Mouse (Mus musculus) 3134 (cell line): Measurements from ENCODE around the gene Mylk3.

Experiments
- DNase-seq: peaks from one replicate; pipeline ENCODE4 v3.0.0-alpha.2; 2011; ENCODE audit warnings: low spot score; ENCODE audit not compliant: insufficient read length; ENCODE audit errors: extremely low read depth

The Mylk3 gene

DNA sequence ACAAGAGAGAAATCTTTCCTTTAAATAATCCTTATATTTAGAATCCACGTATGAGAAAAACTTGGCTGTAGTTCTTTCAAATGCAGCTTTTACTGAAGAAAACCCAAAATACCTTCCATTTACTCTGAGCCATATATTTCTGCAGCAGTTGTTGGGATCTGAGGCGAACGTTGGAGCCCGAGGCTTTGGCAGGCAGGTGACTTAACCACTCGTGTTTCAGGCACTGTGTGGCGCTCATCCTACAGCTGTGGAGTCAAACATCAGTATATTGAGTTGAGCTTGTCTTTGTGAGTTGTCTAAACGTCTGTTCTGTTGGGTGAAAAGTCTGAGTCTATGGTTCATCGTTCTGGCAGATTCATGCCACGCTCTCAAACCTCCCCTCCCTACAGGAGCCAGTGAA, 59.1 kb downstream of the Mylk3 start:
- DNase-seq, result no peak

DNA sequence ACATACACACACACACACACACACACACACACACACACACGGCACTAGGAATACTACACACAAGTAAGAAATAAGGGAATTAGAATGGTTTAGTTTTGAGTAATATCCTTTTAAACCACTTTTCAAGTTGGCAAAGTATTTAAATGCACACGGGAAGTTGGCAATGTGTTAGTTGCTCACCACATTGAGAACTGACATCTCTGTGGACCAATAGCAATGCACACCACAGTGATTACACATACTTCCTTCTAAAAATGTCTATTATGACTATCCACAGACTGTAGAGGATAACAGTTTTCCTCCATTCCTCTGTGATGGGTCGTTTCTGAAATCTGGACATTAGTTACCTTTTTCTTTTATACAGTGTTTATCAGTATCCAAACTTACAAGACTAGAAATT, 63.1 kb downstream of the Mylk3 start:
- no peak for DNase-seq

DNA sequence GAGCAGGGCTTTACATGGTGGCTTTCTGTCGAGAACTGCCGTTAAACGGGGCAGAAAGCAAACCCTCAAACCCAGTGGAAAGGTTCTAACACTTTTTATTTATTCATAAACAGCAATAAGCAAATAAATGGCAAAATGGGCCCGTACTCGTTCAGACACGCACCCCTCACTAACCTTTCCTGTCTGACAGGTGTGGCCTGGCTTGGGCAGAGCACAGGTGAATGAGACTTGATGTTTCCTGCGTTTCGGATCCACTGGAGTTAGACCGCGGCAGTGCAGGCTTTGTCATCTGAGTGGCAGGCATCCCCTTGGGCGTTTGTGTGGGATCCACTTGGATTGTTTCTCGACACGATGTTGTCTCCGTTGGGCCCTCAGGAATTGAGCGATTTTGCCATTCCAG, 64.2 kb downstream of the Mylk3 start:
- DNase-seq, result no peak

DNA sequence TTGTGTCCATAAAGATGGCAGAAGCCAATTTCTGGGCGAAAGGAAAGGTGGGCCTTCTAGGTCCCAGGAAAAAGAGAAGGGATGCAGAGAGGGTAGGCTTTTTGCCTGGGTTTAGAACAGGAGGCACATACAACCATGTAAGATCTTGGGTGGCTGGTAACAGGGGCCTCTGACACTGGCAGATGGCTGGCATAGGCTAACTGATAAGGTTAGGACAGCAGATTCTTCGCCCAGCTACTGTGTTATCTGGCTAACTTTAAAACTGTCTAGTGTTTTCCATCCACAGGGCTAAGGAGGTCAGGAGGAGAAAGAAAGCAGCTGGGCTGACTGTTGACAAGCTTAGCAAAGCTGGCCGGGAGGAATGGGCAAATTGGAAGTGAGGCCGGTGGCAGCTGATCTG, 67.6 kb downstream of the Mylk3 start:
- DNase-seq, result no peak

DNA sequence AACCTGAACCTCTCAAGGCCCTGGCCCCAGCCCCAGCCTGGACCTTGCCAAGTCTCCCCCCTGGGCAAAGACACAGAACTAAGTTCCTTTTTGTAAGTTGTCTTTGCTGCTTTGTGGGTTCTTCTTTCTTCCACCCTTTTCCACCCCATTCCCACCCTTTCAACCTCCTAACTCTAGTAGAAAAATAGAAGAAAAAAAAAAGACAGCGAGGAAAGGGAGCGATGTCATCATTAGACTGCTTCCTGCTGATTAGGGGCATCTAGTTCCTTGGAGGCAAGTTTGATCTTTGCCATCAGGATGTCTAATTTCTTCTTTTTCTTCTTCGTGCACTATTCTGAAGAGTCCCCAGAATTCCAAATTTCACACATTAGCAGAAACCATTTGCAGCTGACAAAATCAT, 73.1 kb downstream of the Mylk3 start:
- DNase-seq, result no peak

DNA sequence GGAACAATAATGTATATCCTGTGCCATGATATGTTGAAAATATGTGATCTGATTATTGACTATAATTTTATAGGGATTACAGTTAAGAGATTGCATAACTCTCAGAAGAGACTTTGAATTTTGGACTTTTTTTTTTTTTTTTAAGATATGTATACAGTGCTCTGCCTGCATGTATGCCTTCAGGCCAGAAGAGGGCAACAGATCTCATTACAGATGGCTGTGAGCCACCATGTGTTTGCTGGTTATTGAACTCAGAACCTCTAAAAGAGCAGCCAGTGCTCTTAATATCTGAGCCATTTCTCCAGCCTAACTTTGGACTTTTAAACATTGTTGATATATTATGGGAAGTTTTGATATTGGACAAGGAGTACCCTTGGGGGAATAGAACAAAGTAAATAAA, 74.4 kb downstream of the Mylk3 start:
- DNase-seq, result no peak

GRCm38 (mm10) chr8:85308564-85308963, 77.6 kb downstream of the Mylk3 start:
- no peak for DNase-seq

GRCm38 (mm10) chr8:85303531-85303930, 82.6 kb downstream of the Mylk3 start:
- no peak for DNase-seq

DNA sequence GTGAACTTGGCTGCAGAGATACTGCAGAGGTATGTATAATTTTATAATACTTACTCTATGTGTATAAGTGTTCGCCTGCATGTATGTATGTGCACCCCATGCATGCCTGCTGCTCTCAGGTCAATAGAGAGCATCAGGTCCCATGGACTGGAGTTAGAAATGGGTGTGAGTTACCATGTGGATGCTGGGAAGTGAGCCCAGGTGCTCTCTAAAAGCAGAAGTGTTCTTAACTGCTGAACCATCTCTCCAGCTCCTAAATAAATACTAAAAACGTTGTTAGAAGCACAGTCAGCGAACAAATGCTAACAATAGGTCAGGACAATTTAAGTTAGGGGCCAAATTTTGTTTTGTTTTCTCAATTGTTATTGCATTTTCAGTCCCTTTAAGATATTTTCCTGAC, 83.2 kb downstream of the Mylk3 start:
- DNase-seq, result no peak

DNA sequence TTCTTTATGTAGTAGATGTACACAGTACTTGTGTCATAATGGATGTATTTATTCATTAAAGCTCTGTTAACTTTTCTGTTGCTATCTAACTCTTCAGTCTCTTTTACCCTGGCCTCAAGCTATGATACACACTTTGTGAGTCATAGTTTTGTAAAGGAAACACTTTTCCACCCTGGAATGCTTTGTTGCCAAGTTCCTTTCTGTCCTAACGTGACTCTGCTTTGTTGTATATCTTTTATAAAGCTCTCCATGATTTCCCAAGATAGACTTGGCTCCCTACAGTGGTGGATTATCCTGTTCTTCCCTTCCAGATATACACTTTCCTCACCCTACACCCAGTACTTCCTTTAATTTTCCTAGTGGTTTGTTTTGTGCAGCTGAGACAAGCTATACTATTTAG, 84.2 kb downstream of the Mylk3 start:
- DNase-seq, result no peak

DNA sequence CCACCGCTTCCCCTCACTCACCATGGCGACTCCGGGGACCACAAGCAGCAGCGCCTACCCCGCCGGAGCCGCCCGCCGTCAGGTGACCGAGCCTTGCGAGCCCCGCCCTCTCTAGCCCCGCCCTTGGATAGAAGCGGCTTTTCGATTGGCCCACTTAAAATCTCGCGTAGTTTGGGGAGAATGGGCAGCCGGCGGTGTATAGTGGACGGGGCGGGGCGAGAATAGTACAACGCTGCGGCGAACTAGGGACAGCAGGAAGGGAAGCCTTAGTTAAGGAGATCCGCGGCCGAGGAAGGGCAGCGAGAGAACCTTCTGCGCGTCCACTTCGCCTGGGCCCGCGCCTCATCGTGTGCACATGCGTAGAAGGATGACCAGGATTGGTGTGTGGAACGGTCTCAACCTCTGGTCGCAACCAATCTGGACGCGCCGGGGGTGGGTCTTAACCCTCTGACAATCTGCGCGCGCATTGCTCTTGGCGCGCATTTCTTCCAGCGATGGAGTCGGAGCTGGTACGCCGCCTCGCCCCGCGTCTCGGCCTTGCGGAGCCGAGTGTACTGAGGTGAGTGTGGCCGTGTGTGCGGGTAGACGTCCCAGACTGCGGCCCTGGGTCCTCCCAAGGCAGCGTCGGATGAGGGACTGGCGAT, 86.6 kb downstream of the Mylk3 start, which contains the start of the genes Orc6 and Vps35:
Gene Orc6 (plus strand): TSS at position 199 of the 644 bp plus-strand sequence.
Gene Vps35 (minus strand): TSS at position 369 of the 644 bp plus-strand sequence.
- peak; percentile 93 for DNase-seq

DNA sequence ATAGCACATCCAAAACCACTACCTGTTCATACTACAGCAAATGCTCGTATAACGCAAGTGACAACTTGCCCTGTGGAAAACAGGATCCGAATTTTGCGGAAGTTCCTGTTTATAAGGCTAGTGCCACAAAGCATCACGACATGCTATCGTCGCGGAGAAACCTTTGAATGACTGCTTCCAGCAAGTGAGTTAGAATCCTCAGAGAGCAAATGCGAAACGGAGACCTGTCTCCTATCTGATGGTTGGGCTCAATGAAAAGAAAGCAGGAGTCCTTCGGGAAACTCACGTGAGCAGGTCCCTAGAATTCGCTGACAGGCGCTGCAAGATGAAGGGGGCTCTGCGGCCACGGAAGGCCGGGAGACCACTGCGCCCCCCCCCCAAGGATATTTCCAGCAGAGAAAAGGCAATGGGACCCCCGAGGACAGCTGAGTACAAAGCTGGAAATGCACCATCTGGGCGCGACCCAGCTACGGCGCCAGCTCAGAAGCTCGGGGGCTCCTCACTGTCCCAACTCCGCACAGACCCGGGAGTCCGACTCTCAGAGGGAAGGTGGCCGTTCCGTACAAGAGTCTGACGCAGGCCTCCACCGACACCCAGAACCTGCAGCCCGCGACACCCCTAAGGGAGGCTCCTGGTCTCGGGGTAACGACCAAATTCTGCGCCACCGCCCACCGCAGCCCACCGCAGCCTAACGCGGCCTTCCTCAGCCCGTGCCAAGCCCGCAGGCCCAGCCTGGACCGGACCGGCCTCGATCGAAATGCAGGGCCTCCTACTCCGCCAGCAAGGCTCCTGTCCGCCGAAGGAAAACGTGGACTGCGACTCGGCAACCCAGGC, 87.3 kb downstream of the Mylk3 start:
- DNase-seq, result no peak

DNA sequence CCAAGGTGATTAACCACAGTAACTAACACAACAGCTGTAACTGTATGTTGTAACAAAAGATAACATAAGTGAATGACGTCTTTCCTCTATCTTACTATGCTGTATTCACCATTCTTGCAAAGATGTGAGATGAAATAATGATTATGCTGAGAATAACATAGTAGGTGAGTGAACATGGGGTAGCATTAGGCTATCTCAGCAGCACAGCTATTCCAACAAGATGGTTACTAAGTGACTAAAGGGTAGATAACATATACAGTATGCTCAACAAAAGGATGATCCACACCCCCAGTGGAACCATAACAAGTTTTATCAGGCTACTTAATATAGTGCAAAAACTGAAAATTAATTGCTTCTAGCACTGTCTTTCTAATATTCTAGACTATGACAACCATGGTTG, 99.3 kb downstream of the Mylk3 start:
- no peak for DNase-seq
